Mouse (Mus musculus) CH12.LX (cell line): ENCODE measurements around the gene Rap1gap.

Source experiments
- CTCF ChIP-seq, 2 experiments: IDR thresholded peaks in 1 of 2; conservative IDR thresholded peaks in 1 of 2; 2 replicates each; pipeline ENCODE4 v1.5.1; 2011 to 2012; ENCODE audit warnings: low read depth in 2 of 2, low read length in 2 of 2, improper control_type of control experiment in 1 of 2, inconsistent platforms in 1 of 2, mild to moderate bottlenecking in 1 of 2, moderate library complexity in 1 of 2
- EP300 ChIP-seq: IDR thresholded peaks from 2 replicates; pipeline ENCODE4 v1.6.1; 2011; ENCODE audit warnings: low read length, improper control_type of control experiment
- MAZ ChIP-seq: IDR thresholded peaks from 2 replicates; pipeline ENCODE4 v1.6.1; 2012; ENCODE audit warnings: low read depth, mild to moderate bottlenecking, inconsistent platforms, low read length, improper control_type of control experiment, moderate library complexity
- NRF1 ChIP-seq: IDR thresholded peaks from 2 replicates; pipeline ENCODE4 v1.6.1; 2014; ENCODE audit warnings: low read depth, mild to moderate bottlenecking, inconsistent platforms, low read length, improper control_type of control experiment, moderate library complexity
- RAD21 ChIP-seq: IDR thresholded peaks from 2 replicates; pipeline ENCODE4 v1.6.1; 2011; ENCODE audit warnings: low read depth, mild to moderate bottlenecking, low read length, improper control_type of control experiment, moderate library complexity
- USF1 ChIP-seq: IDR thresholded peaks from 2 replicates; pipeline ENCODE4 v1.6.1; 2014; ENCODE audit warnings: low read depth, mild to moderate bottlenecking, inconsistent platforms, low read length, improper control_type of control experiment

DNA sequence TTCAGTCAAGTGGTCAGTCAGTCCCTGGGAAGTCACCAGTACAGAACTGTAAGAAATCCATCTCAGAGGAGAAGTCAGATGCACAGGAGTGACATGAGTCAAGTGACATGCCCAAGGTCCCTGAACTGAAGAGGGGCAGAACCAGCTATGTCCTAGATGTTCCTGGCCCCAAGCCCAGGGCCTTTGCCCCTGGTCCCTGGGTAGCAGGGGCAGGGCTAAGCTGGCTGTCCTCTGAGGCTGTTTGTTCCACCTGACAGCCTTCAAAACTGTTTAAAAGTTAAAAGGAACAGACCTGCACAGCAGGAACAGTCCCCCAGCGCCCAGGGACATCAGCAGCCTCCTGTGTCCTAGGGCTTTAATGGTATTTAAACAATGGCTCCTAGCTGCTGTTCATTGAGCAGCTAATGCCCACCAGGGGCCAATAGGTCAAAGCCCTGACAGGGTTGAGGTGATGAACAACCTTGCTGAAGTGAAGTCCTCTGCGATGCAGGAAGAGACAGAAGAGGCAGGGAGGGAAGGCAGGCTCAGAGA lies 108.9 kb downstream of the Rap1gap start:
- TF ChIP-seq MAZ (no peak), USF1 (no peak), RAD21 (no peak), CTCF (conservative IDR thresholded peaks at IDR 0.05 in 1 of 2, IDR thresholded peaks at IDR 0.05 in 1 of 2; ENCODE audit: low read depth in 2 of 2, low read length in 2 of 2) (no peak), EP300 (no peak), NRF1 (no peak)
